Mouse (Mus musculus) G1E (cell line): ENCODE data around the gene Clec16a. TPM values are rescaled to one million over a fixed set of nuclear protein-coding genes. Genes with fewer than 3 reads are reported as not detected.

Experiments
- ATAC-seq: 2 replicates; pipeline ENCODE4 v1.8.0; 2016; ENCODE audit warnings: mild to moderate bottlenecking; ENCODE audit not compliant: insufficient number of reproducible peaks, poor library complexity, low FRiP score, severe bottlenecking; ENCODE audit errors: extremely low read depth
- DNase-seq: peaks from one replicate; pipeline ENCODE4 v3.0.0; 2012; ENCODE audit warnings: low spot score
- H3K27me3 ChIP-seq: 2 replicates; pipeline ENCODE4 v1.6.1; 2012; ENCODE audit warnings: mild to moderate bottlenecking, low read length, inconsistent platforms; ENCODE audit not compliant: insufficient read depth
- H3K36me3 ChIP-seq: replicated peaks from 2 replicates; pipeline ENCODE3; 2012; ENCODE audit warnings: mild to moderate bottlenecking, inconsistent platforms
- H3K4me1 ChIP-seq: 2 replicates; pipeline ENCODE4 v1.6.1; 2012; ENCODE audit warnings: low read depth, low read length, inconsistent platforms, mixed read lengths; ENCODE audit not compliant: insufficient read depth
- H3K4me3 ChIP-seq: 2 replicates; pipeline ENCODE4 v1.5.1; 2012; ENCODE audit warnings: low read depth, mild to moderate bottlenecking, inconsistent platforms, low read length, moderate library complexity, mixed read lengths
- H3K9me3 ChIP-seq: replicated peaks from 2 replicates; pipeline ENCODE4 v1.6.1; 2012; ENCODE audit warnings: inconsistent platforms
- CTCF ChIP-seq: IDR thresholded peaks from 2 replicates; pipeline ENCODE4 v1.5.1; 2012; ENCODE audit warnings: low read depth, low read length, inconsistent platforms, mixed read lengths
- GATA1 ChIP-seq: IDR thresholded peaks from 2 replicates; pipeline ENCODE4 v1.6.1; 2012; ENCODE audit warnings: borderline replicate concordance, low read length, inconsistent platforms, mixed read lengths
- GATA2 ChIP-seq: IDR thresholded peaks from 2 replicates; pipeline ENCODE4 v1.6.1; 2012; ENCODE audit warnings: low read depth, low read length, inconsistent platforms, borderline replicate concordance
- POLR2AphosphoS5 ChIP-seq: IDR thresholded peaks from 2 replicates; pipeline ENCODE4 v1.6.1; 2012; ENCODE audit warnings: low read depth, low read length, inconsistent platforms; ENCODE audit not compliant: insufficient replicate concordance
- TAL1 ChIP-seq: conservative IDR thresholded peaks from 2 replicates; pipeline ENCODE4 v1.6.1; 2012; ENCODE audit warnings: low read depth, low read length, inconsistent platforms, mixed read lengths
- polyA plus RNA-seq: library from polyadenylated mRNA; stranded (reverse); fragments of >175 nt; gene quantifications from 2 replicates; pipeline ENCODE4 v1.2.3, GENCODE M21; 2012
- total RNA-seq, 2 experiments: library from RNA; stranded (forward) in 1 of 2; stranded (reverse) in 1 of 2; fragments of 200-1000 nt in 1 of 2; fragments of >200 nt in 1 of 2; fragmentation: Nextera tagmentation in 1 of 2; gene quantifications; 2 replicates each; pipeline ENCODE4 v1.2.3; 2014 to 2017

Gene Clec16a
- total and polyA plus RNA-seq, 3 experiments = 12.6 to 47.9 (median 18.1) TPM

DNA sequence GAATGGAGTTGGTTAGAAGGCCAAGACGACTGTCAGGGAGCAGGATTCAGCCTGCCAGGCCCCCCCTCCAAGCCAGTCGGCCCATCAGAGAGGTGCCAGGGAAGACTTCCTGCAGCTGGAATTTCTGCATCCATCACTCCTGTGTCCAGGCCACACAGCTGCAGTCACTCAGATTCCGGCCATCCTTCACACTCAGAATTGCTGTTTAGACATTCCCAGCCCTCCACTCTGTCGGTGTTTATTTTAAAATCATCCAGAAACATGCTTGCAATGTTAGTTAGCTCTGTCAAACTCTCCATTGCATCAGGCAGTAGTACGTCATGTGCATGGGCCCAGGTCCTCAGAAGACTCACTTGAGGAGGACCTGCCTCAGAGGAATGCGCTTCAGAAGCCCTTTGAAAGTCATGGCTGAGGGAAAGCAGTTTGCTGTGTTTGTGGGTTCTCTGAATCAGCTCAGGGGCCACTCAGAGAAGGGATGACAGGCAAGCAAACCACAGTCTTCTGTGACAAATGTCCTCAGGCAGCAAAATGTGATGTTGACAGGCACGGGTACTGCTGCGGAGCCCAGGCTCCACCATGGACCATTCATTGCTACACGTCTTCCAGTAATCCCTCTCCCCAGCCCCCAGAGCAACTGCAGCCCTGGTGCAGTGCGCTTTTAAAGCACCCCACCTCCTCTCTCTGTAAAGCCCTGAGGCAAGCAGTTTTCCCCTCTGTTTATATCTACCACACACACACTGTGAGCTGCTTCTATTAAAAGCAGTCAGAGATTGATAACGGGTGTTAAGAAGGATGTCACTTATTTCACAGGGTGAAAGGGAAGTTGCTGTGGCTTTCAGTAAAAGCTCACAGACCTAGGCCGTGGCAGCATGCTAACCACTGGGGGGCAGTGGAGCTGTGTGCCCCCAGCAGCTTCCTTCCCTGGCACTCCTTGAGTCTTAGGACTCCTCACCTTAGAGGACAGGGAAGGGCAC is 120.1 kb downstream of the Clec16a start:
- ATAC-seq = peak; percentile 60
- no peaks in the 10 kb centered on the region for H3K27me3 ChIP-seq
- TF ChIP-seq CTCF = peak; percentile 25; the same call in 1 of the 2 replicates
- TF ChIP-seq TAL1 = no peak
- no peak for DNase-seq
- H3K9me3 ChIP-seq = no peaks in the 10 kb centered on the region
- no peak overlapping the region for H3K4me3 ChIP-seq
- peaks cover 19% of the 10 kb centered on the region for H3K4me1 ChIP-seq
- peaks cover 77% of the 10 kb centered on the region for H3K36me3 ChIP-seq

DNA sequence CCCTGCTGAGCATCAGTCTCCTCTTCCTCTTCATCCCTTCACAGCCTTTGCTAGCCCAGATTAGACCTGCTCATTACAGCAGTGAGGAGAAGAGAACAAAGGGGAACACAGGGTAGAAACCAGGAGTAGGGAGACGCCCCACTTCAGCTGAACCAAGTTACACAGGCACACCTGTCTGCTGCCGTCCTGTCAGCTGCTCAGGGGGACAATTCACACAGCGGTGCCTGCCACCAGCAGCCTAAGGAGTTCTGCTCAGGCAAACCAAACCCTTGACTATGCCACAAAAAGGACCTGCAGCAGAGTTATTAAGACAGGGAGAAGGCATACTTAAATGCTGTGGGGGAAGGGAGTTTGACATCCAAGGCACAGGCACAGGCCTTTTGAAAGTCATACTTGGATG is 121.6 kb downstream of the Clec16a start:
- ATAC-seq = no peak
- no peak for TF ChIP-seq CTCF
- Histone ChIP-seq H3K27me3 (no peaks in the 10 kb centered on the region), H3K9me3 (no peaks in the 10 kb centered on the region), H3K36me3 (peaks cover 72% of the 10 kb centered on the region), H3K4me3 (no peak overlapping the region), H3K4me1 (peaks cover 19% of the 10 kb centered on the region)
- DNase-seq = no peak

DNA sequence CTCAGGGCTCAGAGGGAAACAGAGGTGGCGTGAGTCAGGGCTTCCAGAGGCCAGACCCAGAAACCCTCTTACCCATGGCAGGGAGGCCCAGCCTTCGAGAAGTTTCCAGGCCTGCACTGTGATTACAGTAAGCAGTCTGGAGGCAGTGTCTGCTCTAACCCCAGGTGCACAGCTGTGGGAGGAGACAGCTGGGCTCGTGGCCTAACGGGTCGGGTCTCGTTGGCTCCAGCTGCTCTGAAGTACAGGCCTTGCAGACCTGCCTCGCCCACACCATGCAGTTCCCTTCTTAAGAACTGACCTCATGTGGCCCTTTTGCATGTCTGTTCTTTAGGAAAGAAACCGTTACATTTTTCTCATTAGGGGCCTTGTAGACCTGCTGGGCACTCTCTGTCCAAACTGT is 123.3 kb downstream of the Clec16a start:
- TF ChIP-seq POLR2AphosphoS5 = no peak
- TF ChIP-seq CTCF = no peak
- no peak for TF ChIP-seq GATA1
- no peak for TF ChIP-seq GATA2
- no peak for TF ChIP-seq TAL1
- no peaks in the 10 kb centered on the region for H3K27me3 ChIP-seq
- H3K9me3 ChIP-seq = no peaks in the 10 kb centered on the region
- peaks cover 69% of the 10 kb centered on the region for H3K36me3 ChIP-seq
- peaks cover 24% of the 10 kb centered on the region for H3K4me1 ChIP-seq
- ATAC-seq (no peak), DNase-seq (no peak)
- H3K4me3 ChIP-seq = no peak overlapping the region

DNA sequence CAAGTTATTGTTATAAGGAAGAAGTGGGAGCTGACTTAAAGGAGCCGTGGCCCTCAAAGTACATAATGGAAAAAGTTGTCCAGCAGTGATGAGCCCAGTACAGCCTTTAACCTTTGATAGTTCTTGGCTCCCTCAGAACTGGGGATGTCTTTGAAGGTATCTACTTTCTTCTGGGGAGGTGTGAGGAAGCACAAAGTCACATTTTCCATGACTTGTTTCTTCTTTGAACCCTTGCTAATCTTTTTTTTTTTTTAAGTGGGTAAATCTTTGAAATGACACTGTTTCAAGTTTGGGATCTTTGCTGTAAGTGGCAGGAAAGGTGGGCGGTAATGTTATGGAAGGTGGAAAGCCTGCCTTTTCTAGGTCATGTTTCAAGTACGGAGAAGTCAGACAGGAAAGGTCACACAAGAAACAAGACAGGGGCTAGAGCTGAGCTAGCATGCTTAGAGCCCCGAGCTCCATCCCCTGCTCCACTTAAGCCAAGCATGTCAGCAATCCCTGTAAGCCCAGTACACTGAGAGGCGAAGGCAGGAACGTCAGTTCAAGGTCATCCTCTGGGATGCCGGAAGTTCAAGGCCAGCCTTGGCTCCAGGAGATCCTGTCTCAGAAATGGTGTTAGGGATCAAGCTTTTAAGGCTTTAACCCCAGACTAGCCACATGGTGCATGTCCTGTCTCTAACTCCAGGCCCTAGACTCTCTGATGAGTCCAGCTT is 124.0 kb downstream of the Clec16a start:
- no peak for TF ChIP-seq CTCF
- no peak for TF ChIP-seq GATA1
- TF ChIP-seq GATA2 = no peak
- TF ChIP-seq POLR2AphosphoS5 = no peak
- TF ChIP-seq TAL1 = no peak
- ATAC-seq (no peak), DNase-seq (no peak)
- Histone ChIP-seq H3K4me1 (peaks cover 26% of the 10 kb centered on the region), H3K36me3 (peaks cover 66% of the 10 kb centered on the region), H3K27me3 (no peaks in the 10 kb centered on the region), H3K4me3 (no peak overlapping the region), H3K9me3 (no peaks in the 10 kb centered on the region)

DNA sequence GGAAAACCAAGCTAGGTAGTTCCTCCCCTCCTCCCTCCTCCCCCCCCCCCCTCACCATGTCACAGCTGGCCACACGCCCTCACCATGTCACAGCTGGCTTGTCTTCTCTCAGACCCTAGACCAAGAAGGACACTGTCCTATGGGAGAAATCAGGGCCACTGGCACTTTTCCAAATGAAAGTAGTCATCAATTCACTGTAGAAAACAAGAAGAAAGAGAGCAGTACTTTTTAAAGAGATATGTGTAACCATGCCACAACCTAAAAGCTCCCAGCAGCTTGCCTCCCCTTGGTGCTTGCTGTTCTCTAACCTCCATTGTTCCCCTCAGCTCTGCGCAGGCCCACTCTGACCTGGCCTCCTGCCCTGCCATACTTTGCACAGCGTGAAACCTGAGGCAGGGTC is 124.8 kb downstream of the Clec16a start:
- Histone ChIP-seq H3K36me3 (peaks cover 63% of the 10 kb centered on the region), H3K4me1 (peaks cover 19% of the 10 kb centered on the region), H3K27me3 (no peaks in the 10 kb centered on the region), H3K9me3 (no peaks in the 10 kb centered on the region), H3K4me3 (no peak overlapping the region)
- TF ChIP-seq GATA2 (no peak), CTCF (no peak), POLR2AphosphoS5 (no peak), GATA1 (no peak), TAL1 (no peak)
- DNase-seq (no peak), ATAC-seq (no peak)

DNA sequence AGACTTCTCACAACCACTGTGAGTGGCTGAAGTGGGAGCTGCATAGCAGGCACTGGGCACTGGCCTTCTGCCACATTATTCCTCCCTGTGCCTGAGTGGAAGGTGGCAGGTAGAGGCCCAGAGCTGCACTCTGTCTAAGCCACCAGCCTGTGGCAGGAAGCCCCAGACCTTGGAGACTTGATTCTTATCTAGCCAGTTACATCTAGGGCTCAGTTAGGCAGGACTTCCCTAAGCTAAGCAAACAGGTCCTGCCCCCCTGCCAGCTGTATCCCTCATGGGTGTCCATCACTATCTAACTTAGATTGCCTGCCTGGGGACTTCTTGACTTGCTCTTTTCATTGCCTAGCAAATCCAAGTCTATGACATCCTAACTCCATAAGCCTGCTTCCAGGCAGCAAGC is 127.4 kb downstream of the Clec16a start:
- Histone ChIP-seq H3K9me3 (no peaks in the 10 kb centered on the region), H3K27me3 (no peaks in the 10 kb centered on the region), H3K4me1 (peaks cover 24% of the 10 kb centered on the region), H3K4me3 (no peak overlapping the region), H3K36me3 (peaks cover 45% of the 10 kb centered on the region)
- TF ChIP-seq GATA2 = no peak
- no peak for TF ChIP-seq GATA1
- TF ChIP-seq TAL1 = no peak
- TF ChIP-seq CTCF = no peak
- TF ChIP-seq POLR2AphosphoS5 = no peak
- ATAC-seq (no peak), DNase-seq (no peak)
